Mouse (Mus musculus) CH12.LX (cell line): ENCODE results near the gene Anks3. TPM values are rescaled to one million over a fixed set of nuclear protein-coding genes. Genes with fewer than 3 reads are reported as not detected.
A peak's percentile ranks its signal among the peaks of the same experiment; 100 is the strongest.

Source experiments
- DNase-seq: peaks from one replicate; pipeline ENCODE4 v3.0.0-alpha.2; 2013; ENCODE audit errors: extremely low read depth
- H3K27ac ChIP-seq: 2 replicates; pipeline ENCODE4 v1.5.1; 2012; ENCODE audit warnings: low read depth, mild to moderate bottlenecking, control low read depth, moderate library complexity; ENCODE audit not compliant: insufficient read depth
- H3K27me3 ChIP-seq: replicated peaks from 2 replicates; pipeline ENCODE3; 2012; ENCODE audit warnings: inconsistent platforms
- H3K36me3 ChIP-seq, 2 experiments: replicated peaks in 1 of 2; 2 replicates each; pipeline versions ENCODE3 to v1.6.1; 2012; ENCODE audit warnings: inconsistent platforms in 1 of 2, low read length in 1 of 2, mild to moderate bottlenecking in 1 of 2, mixed read lengths in 1 of 2, moderate library complexity in 1 of 2; ENCODE audit not compliant: control insufficient read depth in 1 of 2, insufficient read depth in 1 of 2
- H3K4me1 ChIP-seq, 2 experiments: 2 replicates each; pipeline ENCODE4 v1.6.1; 2012; ENCODE audit warnings: inconsistent platforms in 1 of 2, moderate library complexity in 1 of 2; ENCODE audit not compliant: insufficient read depth in 2 of 2, control insufficient read depth in 1 of 2
- H3K4me2 ChIP-seq: 2 replicates; pipeline ENCODE4 v1.6.1; 2012; ENCODE audit warnings: low read depth, mild to moderate bottlenecking, control low read depth; ENCODE audit not compliant: poor library complexity, insufficient read depth, severe bottlenecking
- H3K4me3 ChIP-seq, 3 experiments: fragments of 150-350 bp in 1 of 3; sonication (generic) in 1 of 3; replicated peaks in 1 of 3; 2 replicates each; pipeline versions ENCODE3 to v1.5.1; 2011 to 2012; ENCODE audit warnings: low read depth in 2 of 3, low read length in 2 of 3, mild to moderate bottlenecking in 2 of 3, moderate library complexity in 2 of 3, control low read depth in 1 of 3, improper control_type of control experiment in 1 of 3, inconsistent platforms in 1 of 3, mixed read lengths in 1 of 3; ENCODE audit not compliant: poor library complexity in 1 of 3
- H3K79me2 ChIP-seq: replicated peaks from 2 replicates; pipeline ENCODE4 v1.6.1; 2012; ENCODE audit warnings: mild to moderate bottlenecking, moderate library complexity; ENCODE audit not compliant: control insufficient read depth, poor library complexity, insufficient read depth, severe bottlenecking; ENCODE audit errors: extremely low read depth
- H3K9ac ChIP-seq: 2 replicates; pipeline ENCODE4 v1.6.1; 2012; ENCODE audit warnings: low read depth, mild to moderate bottlenecking, control low read depth, moderate library complexity; ENCODE audit not compliant: insufficient read depth
- H3K9me3 ChIP-seq: replicated peaks from 2 replicates; pipeline ENCODE3; 2012; ENCODE audit warnings: low read length, inconsistent platforms, mixed read lengths
- BHLHE40 ChIP-seq: IDR thresholded peaks from 2 replicates; pipeline ENCODE4 v1.6.1; 2011; ENCODE audit warnings: mild to moderate bottlenecking, low read depth, low read length, improper control_type of control experiment
- CHD1 ChIP-seq: IDR thresholded peaks from 2 replicates; pipeline ENCODE4 v1.6.1; 2012; ENCODE audit warnings: low read depth, low read length, improper control_type of control experiment, inconsistent platforms
- CTCF ChIP-seq, 2 experiments: IDR thresholded peaks in 1 of 2; conservative IDR thresholded peaks in 1 of 2; 2 replicates each; pipeline ENCODE4 v1.5.1; 2011 to 2012; ENCODE audit warnings: low read depth in 2 of 2, low read length in 2 of 2, improper control_type of control experiment in 1 of 2, inconsistent platforms in 1 of 2, mild to moderate bottlenecking in 1 of 2, moderate library complexity in 1 of 2
- ELF1 ChIP-seq: IDR thresholded peaks from 2 replicates; pipeline ENCODE4 v1.6.1; 2014; ENCODE audit warnings: low read depth, mild to moderate bottlenecking, inconsistent platforms, low read length, improper control_type of control experiment
- EP300 ChIP-seq: IDR thresholded peaks from 2 replicates; pipeline ENCODE4 v1.6.1; 2011; ENCODE audit warnings: low read length, improper control_type of control experiment
- ETS1 ChIP-seq: conservative IDR thresholded peaks from 2 replicates; pipeline ENCODE4 v1.6.1; 2012; ENCODE audit warnings: low read depth, mild to moderate bottlenecking, inconsistent platforms, low read length, improper control_type of control experiment, moderate library complexity
- GABPA ChIP-seq: IDR thresholded peaks from 2 replicates; pipeline ENCODE4 v1.6.1; 2012; ENCODE audit warnings: low read depth, low read length, improper control_type of control experiment, inconsistent platforms; ENCODE audit not compliant: insufficient replicate concordance
- IRF4 ChIP-seq: IDR thresholded peaks from 2 replicates; pipeline ENCODE4 v1.6.1; 2014; ENCODE audit warnings: low read depth, mild to moderate bottlenecking, inconsistent platforms, low read length, improper control_type of control experiment
- MAFK ChIP-seq: IDR thresholded peaks from 2 replicates; pipeline ENCODE4 v1.6.1; 2011; ENCODE audit warnings: low read length, improper control_type of control experiment; ENCODE audit not compliant: insufficient replicate concordance
- MAX ChIP-seq: IDR thresholded peaks from 2 replicates; pipeline ENCODE4 v1.6.1; 2011; ENCODE audit warnings: low read length, improper control_type of control experiment
- MXI1 ChIP-seq: IDR thresholded peaks from 2 replicates; pipeline ENCODE4 v1.6.1; 2011; ENCODE audit warnings: mild to moderate bottlenecking, low read depth, low read length, improper control_type of control experiment
- MYC ChIP-seq: IDR thresholded peaks from 2 replicates; pipeline ENCODE4 v1.6.1; 2011; ENCODE audit warnings: low read depth, mild to moderate bottlenecking, improper control_type of control experiment, low read length
- NELFE ChIP-seq: IDR thresholded peaks from 2 replicates; pipeline ENCODE4 v1.6.1; 2011; ENCODE audit warnings: low read depth, low read length, improper control_type of control experiment
- NRF1 ChIP-seq: IDR thresholded peaks from 2 replicates; pipeline ENCODE4 v1.6.1; 2014; ENCODE audit warnings: low read depth, mild to moderate bottlenecking, inconsistent platforms, low read length, improper control_type of control experiment, moderate library complexity
- PAX5 ChIP-seq: IDR thresholded peaks from 2 replicates; pipeline ENCODE4 v1.6.1; 2012; ENCODE audit warnings: low read length, inconsistent platforms, mixed read lengths
- POLR2A ChIP-seq: IDR thresholded peaks from 2 replicates; pipeline ENCODE4 v1.6.1; 2011; ENCODE audit warnings: low read depth, mild to moderate bottlenecking, improper control_type of control experiment, low read length
- RAD21 ChIP-seq: IDR thresholded peaks from 2 replicates; pipeline ENCODE4 v1.6.1; 2011; ENCODE audit warnings: low read depth, mild to moderate bottlenecking, low read length, improper control_type of control experiment, moderate library complexity
- SIN3A ChIP-seq: IDR thresholded peaks from 2 replicates; pipeline ENCODE4 v1.6.1; 2012; ENCODE audit warnings: low read length, improper control_type of control experiment, inconsistent platforms
- TCF12 ChIP-seq: IDR thresholded peaks from 2 replicates; pipeline ENCODE4 v1.6.1; 2014; ENCODE audit warnings: low read depth, mild to moderate bottlenecking, inconsistent platforms, low read length, improper control_type of control experiment
- UBTF ChIP-seq: IDR thresholded peaks from 2 replicates; pipeline ENCODE4 v1.6.1; 2012; ENCODE audit warnings: low read depth, mild to moderate bottlenecking, inconsistent platforms, low read length, improper control_type of control experiment, moderate library complexity
- USF1 ChIP-seq: IDR thresholded peaks from 2 replicates; pipeline ENCODE4 v1.6.1; 2014; ENCODE audit warnings: low read depth, mild to moderate bottlenecking, inconsistent platforms, low read length, improper control_type of control experiment
- USF2 ChIP-seq: conservative IDR thresholded peaks from 2 replicates; pipeline ENCODE4 v1.6.1; 2011; ENCODE audit warnings: low read depth, low read length, improper control_type of control experiment
- ZC3H11A ChIP-seq: IDR thresholded peaks from 2 replicates; pipeline ENCODE4 v1.6.1; 2012; ENCODE audit warnings: low read depth, mild to moderate bottlenecking, inconsistent platforms, low read length, improper control_type of control experiment
- ZKSCAN1 ChIP-seq: IDR thresholded peaks from 2 replicates; pipeline ENCODE4 v1.6.1; 2012; ENCODE audit warnings: low read depth, inconsistent platforms, low read length, improper control_type of control experiment, borderline replicate concordance
- ZMIZ1 ChIP-seq: IDR thresholded peaks from 2 replicates; pipeline ENCODE4 v1.6.1; 2012; ENCODE audit warnings: low read depth, mild to moderate bottlenecking, inconsistent platforms, low read length, improper control_type of control experiment
- dilution Hi-C: fragments of 300-500 bp; cut with MboI; formaldehyde crosslinking; loops from 2 replicates; pipeline ENCODE4 v1.14.3; 2020; ENCODE audit warnings: low sequenced_read_pairs; ENCODE audit not compliant: extremely low pct_unique_long_range_greater_than_20kb, extremely low pct_ligation_motif_present
- in situ Hi-C: fragments of 300-500 bp; cut with MboI; formaldehyde crosslinking; loops from 3 replicates; pipeline ENCODE4 v1.14.3; 2019; ENCODE audit warnings: low sequenced_read_pairs, low pct_ligation_motif_present, low pct_unique_long_range_greater_than_20kb, mixed read lengths
- polyA plus RNA-seq: library from polyadenylated mRNA; unstranded; fragments of >175 nt; gene quantifications from 2 replicates; pipeline ENCODE4 v1.2.1, GENCODE M21; 2012; ENCODE audit warnings: low read depth; ENCODE audit not compliant: insufficient read length
- total RNA-seq, 2 experiments: library from RNA; depleted of rRNA; stranded (reverse); fragments of 300-350 nt in 1 of 2; fragments of >200 nt in 1 of 2; gene quantifications; 2 replicates each; pipeline ENCODE4 v1.2.3; 2012 to 2014

The Anks3 gene
- total and polyA plus RNA-seq, 3 experiments = 17.0 to 34.9 (median 24.4) TPM

DNA sequence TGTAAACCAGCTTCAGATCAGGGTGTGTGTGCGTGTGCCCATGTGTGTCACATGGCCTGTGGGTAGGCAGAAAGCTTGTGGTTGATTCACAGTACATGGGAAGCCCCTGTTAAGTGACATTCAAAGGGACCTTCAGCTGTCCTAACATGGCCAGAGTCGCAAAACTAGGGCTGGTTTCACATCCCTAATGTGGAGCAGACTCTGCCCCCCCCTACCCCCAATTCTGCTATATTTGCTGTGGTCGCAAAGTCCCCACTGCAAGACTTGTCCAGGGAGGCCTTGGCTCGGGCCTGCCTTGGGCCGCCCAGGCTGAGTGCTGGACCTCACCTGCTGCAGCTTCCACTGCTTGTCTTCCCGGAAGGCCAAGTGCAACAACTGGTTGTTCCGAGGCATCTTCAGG, 47.3 kb upstream of the Anks3 start (continued):
- TF ChIP-seq MXI1 (peak; percentile 80; the same call in 1 of the 2 replicates), ZC3H11A (no peak), POLR2A (peak; percentile 49; the same call in 1 of the 2 replicates), MAFK (no peak), EP300 (peak; percentile 73), CHD1 (no peak), ZMIZ1 (no peak), GABPA (no peak), USF1 (peak; percentile 78), NRF1 (no peak), SIN3A (no peak; the same call in 1 of the 2 replicates)

DNA sequence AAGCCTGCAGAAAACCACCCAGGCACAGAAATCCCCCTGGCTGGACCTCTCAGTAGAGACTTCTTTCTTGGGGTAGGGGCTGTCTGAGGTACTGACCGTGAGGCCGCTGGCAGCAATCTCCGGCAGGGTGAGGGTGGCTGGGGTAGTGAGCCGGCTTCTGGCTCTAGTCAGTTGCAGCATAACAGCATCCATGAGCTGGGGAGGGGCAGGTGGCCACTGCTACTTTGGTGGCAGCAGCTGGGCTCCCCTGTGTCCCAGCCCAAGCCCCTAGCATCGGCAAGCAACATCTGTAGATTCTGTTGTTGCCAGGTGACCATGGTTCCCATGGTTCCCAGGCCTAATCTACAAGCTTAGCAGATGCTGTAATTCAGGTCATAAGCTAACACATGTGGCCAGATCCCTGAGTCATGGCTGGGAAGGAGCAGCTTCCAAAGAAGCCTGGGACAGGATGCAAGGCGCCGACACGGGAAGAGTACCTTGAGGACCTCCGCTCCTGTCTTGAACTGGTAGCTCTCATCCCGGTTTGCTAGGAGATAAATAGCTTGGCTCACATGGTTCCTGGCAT, 46.4 kb upstream of the Anks3 start:
- in situ Hi-C loops (no loop called here), dilution Hi-C loops (no loop called here)
- Histone ChIP-seq H3K4me1 (peaks cover 19 to 47% of the 10 kb centered on the region in 2 experiments), H3K27me3 (no peaks in the 10 kb centered on the region), H3K9ac (no peak overlapping the region), H3K4me3 (no peak overlapping the region), H3K27ac (no peak overlapping the region; the same call in 1 of the 2 replicates), H3K4me2 (no peak overlapping the region), H3K36me3 (peaks cover 25 to 56% of the 10 kb centered on the region in 2 experiments), H3K9me3 (no peaks in the 10 kb centered on the region), H3K79me2 (no peaks in the 10 kb centered on the region)
- no peak for DNase-seq
- no peak for TF ChIP-seq IRF4
- no peak for TF ChIP-seq USF2
- TF ChIP-seq UBTF = no peak
- TF ChIP-seq SIN3A = no peak
- TF ChIP-seq CHD1 = no peak
- TF ChIP-seq TCF12 = no peak
- no peak for TF ChIP-seq RAD21
- TF ChIP-seq NRF1 = no peak
- TF ChIP-seq BHLHE40 = no peak
- TF ChIP-seq MAFK = no peak
- no peak for TF ChIP-seq ETS1
- no peak for TF ChIP-seq EP300
- TF ChIP-seq POLR2A = no peak
- no peak for TF ChIP-seq ZKSCAN1
- TF ChIP-seq ELF1 = no peak
- TF ChIP-seq MAX = no peak
- no peak for TF ChIP-seq PAX5
- TF ChIP-seq NELFE = no peak
- TF ChIP-seq MYC = no peak
- TF ChIP-seq CTCF (conservative IDR thresholded peaks at IDR 0.05 in 1 of 2, IDR thresholded peaks at IDR 0.05 in 1 of 2; ENCODE audit: low read depth in 2 of 2, low read length in 2 of 2) = no peak
